Mouse (Mus musculus): Measurements from ENCODE around the gene Zfp866. TPM values are rescaled to one million over a fixed set of nuclear protein-coding genes. Genes with fewer than 3 reads are reported as not detected.
A peak's percentile ranks its signal among the peaks of the same experiment; 100 is the strongest.

Gene Zfp866
- polyA plus RNA-seq, 1 experiment, result 31.2 TPM

GRCm38 (mm10) chr8:69809820-69810219, 18.8 kb upstream of the Zfp866 start:
- H3K4me1 ChIP-seq (ENCODE audit: control insufficient read depth, insufficient read depth, low read length), result no peaks in the 10 kb centered on the region
- TF ChIP-seq POLR2A (IDR thresholded peaks at IDR 0.05; ENCODE audit: low read depth, low read length) (no peak), CTCF (IDR thresholded peaks at IDR 0.05; ENCODE audit: borderline replicate concordance, insufficient read depth, low read length) (no peak)
- no peak overlapping the region for H3K27ac ChIP-seq (ENCODE audit: insufficient read depth, low read length)
- no peak overlapping the region for H3K4me3 ChIP-seq (ENCODE audit: insufficient read depth, low read length)

GRCm38 (mm10) chr8:69808864-69809403, 18.0 kb upstream of the Zfp866 start:
- Histone ChIP-seq H3K4me3 (ENCODE audit: insufficient read depth, low read length) (peak overlapping the region; percentile 67), H3K4me1 (ENCODE audit: control insufficient read depth, insufficient read depth, low read length) (no peaks in the 10 kb centered on the region), H3K27ac (ENCODE audit: insufficient read depth, low read length) (no peak overlapping the region)
- no peak for TF ChIP-seq POLR2A (IDR thresholded peaks at IDR 0.05; ENCODE audit: low read depth, low read length)
- TF ChIP-seq CTCF (IDR thresholded peaks at IDR 0.05; ENCODE audit: borderline replicate concordance, insufficient read depth, low read length), result no peak

- Histone ChIP-seq H3K4me3 (ENCODE audit: insufficient read depth, low read length) (peak within 1 kb of the TSS; percentile 67), H3K4me1 (ENCODE audit: control insufficient read depth, insufficient read depth, low read length) (no peaks in the 10 kb centered on the region), H3K27ac (ENCODE audit: insufficient read depth, low read length) (0 out of 2 replicates have a peak within 1 kb of the TSS, but pooled peaks have one; percentile 17)
- TF ChIP-seq CTCF (IDR thresholded peaks at IDR 0.05; ENCODE audit: borderline replicate concordance, insufficient read depth, low read length) (no peak), POLR2A (IDR thresholded peaks at IDR 0.05; ENCODE audit: low read depth, low read length) (peak; percentile 64)
Observed at GRCm38 (mm10) chr8:69808094-69808863, 17.3 kb upstream of the Zfp866 start, which contains the start of gene Gmip. Gmip (plus strand) TSS chr8:69808679.

DNA sequence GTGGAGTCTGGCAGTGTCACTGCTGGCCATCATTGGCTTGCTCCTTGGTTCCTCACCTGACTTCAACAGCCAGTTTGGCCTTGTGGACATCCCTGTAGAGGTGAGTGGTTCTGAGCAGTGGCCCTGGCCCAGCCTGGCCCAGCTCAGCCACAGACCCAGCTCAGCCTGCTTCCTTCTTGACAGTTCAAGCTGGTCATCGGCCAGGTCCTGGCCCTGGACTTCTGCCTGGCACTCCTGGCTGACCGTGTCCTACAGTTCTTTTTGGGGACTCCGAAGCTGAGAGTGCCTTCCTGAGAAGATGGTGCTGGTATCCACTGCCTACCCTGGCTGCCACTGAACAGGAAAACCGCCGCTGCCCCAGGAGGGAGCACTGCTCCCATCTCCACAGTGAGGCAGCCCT, 16.3 kb upstream of the Zfp866 start:
- Histone ChIP-seq H3K4me1 (ENCODE audit: control insufficient read depth, insufficient read depth, low read length) (no peaks in the 10 kb centered on the region), H3K4me3 (ENCODE audit: insufficient read depth, low read length) (no peak overlapping the region), H3K27ac (ENCODE audit: insufficient read depth, low read length) (no peak overlapping the region)
- TF ChIP-seq CTCF (IDR thresholded peaks at IDR 0.05; ENCODE audit: borderline replicate concordance, insufficient read depth, low read length) (no peak), POLR2A (IDR thresholded peaks at IDR 0.05; ENCODE audit: low read depth, low read length) (no peak)

DNA sequence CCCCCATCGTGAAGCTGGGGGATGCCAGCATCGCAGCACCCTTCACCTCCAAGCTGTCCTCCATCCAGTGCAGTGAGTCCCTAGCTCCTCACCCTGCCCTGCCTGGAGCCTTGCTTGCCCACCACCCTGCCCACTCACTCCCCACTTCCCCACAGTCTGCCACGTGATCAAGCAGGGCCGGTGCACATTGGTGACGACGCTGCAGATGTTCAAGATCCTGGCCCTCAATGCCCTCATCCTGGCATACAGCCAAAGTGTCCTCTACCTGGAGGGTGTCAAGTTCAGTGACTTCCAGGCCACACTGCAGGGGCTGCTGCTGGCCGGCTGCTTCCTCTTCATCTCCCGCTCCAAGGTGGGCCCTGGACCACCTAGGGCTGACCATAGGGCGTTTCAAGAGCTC, 14.5 kb upstream of the Zfp866 start:
- no peaks in the 10 kb centered on the region for H3K4me1 ChIP-seq (ENCODE audit: control insufficient read depth, insufficient read depth, low read length)
- H3K27ac ChIP-seq (ENCODE audit: insufficient read depth, low read length), result no peak overlapping the region
- H3K4me3 ChIP-seq (ENCODE audit: insufficient read depth, low read length), result no peak overlapping the region
- TF ChIP-seq POLR2A (IDR thresholded peaks at IDR 0.05; ENCODE audit: low read depth, low read length) (no peak), CTCF (IDR thresholded peaks at IDR 0.05; ENCODE audit: borderline replicate concordance, insufficient read depth, low read length) (no peak)

GRCm38 (mm10) chr8:69805086-69805485, 14.1 kb upstream of the Zfp866 start:
- Histone ChIP-seq H3K4me1 (ENCODE audit: control insufficient read depth, insufficient read depth, low read length) (no peaks in the 10 kb centered on the region), H3K4me3 (ENCODE audit: insufficient read depth, low read length) (no peak overlapping the region), H3K27ac (ENCODE audit: insufficient read depth, low read length) (no peak overlapping the region)
- TF ChIP-seq CTCF (IDR thresholded peaks at IDR 0.05; ENCODE audit: borderline replicate concordance, insufficient read depth, low read length) (no peak), POLR2A (IDR thresholded peaks at IDR 0.05; ENCODE audit: low read depth, low read length) (no peak)

DNA sequence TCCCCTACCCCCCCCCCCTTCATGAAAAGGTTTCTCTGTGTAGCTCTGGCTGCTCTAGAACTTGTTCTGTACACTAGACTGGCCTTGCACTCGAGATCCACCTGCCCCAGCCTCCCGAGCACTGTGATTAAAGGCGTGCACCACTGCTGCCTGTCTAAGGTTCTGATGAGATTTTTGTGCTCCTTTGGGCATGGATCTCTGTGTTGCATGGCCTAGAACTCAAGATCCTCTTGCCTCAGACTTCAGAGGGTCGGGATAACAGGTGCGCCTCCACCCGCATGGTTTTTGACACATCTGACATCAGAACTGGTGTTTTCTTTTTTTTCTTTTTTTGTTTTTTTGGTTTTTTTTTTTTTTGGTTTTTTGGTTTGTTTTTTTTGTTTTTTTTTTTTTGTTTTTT, 13.6 kb upstream of the Zfp866 start:
- no peak overlapping the region for H3K27ac ChIP-seq (ENCODE audit: insufficient read depth, low read length)
- H3K4me1 ChIP-seq (ENCODE audit: control insufficient read depth, insufficient read depth, low read length), result no peaks in the 10 kb centered on the region
- H3K4me3 ChIP-seq (ENCODE audit: insufficient read depth, low read length), result no peak overlapping the region
- TF ChIP-seq CTCF (IDR thresholded peaks at IDR 0.05; ENCODE audit: borderline replicate concordance, insufficient read depth, low read length) (no peak), POLR2A (IDR thresholded peaks at IDR 0.05; ENCODE audit: low read depth, low read length) (no peak)

DNA sequence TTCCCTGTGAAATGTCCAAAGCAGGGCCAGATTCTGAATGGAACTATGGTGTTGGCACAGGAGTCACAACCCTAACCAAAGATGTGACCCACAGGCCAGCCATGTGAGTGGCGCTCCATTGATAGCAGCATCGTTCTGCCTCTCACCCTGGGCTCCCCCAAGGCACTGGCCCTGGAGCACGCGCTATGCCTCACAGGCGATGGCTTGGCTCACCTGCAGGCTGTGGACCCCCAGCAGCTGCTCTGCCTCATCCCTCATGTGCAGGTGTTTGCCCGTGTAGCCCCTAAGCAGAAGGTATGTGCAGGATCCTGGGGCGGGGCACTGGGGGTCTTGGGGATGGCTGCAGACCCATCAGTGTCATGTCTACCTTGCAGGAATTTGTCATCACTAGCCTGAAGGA, 12.4 kb upstream of the Zfp866 start:
- no peak for TF ChIP-seq CTCF (IDR thresholded peaks at IDR 0.05; ENCODE audit: borderline replicate concordance, insufficient read depth, low read length)
- TF ChIP-seq POLR2A (IDR thresholded peaks at IDR 0.05; ENCODE audit: low read depth, low read length), result no peak
- Histone ChIP-seq H3K4me1 (ENCODE audit: control insufficient read depth, insufficient read depth, low read length) (no peaks in the 10 kb centered on the region), H3K27ac (ENCODE audit: insufficient read depth, low read length) (no peak overlapping the region), H3K4me3 (ENCODE audit: insufficient read depth, low read length) (no peak overlapping the region)

DNA sequence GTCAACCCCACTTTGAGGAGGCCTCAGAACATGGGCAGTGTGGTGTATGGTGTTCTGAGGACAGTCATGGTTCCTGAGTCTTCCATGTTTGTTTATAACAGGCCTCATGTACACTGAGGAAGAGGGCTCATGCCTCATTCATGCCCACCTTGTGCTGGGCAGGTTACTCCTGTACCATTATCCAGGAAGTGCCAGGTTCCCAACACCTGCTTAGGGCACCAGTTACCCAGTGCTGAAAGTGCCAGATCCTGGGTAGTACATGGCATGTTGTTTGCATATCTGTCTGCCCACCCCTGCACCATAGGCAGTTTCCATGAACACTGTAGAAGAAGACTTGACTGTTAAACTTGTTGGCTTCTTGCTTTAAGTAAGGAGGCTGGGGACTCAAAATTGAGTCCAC, 11.2 kb upstream of the Zfp866 start:
- TF ChIP-seq POLR2A (IDR thresholded peaks at IDR 0.05; ENCODE audit: low read depth, low read length), result no peak
- no peak for TF ChIP-seq CTCF (IDR thresholded peaks at IDR 0.05; ENCODE audit: borderline replicate concordance, insufficient read depth, low read length)
- H3K4me3 ChIP-seq (ENCODE audit: insufficient read depth, low read length), result no peak overlapping the region

DNA sequence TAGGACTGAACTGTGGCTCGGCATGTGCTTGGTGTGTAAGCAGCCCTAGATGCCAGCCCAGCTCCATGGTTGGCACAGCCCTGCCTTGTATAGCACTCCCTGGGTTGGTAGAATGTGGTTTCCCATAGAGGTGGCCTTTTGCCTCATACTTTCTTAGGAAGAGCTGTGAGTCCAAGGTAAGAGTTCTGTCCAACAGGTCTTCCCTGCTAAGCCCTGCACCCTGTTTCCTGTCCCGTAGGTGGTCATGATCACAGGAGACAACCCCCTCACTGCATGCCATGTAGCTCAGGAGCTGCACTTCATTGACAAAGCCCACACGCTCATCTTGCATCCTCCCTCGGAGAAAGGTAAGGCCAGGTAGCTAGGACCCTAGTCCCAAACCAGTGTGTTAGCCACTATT, 10.8 kb upstream of the Zfp866 start:
- no peaks in the 10 kb centered on the region for H3K4me1 ChIP-seq (ENCODE audit: control insufficient read depth, insufficient read depth, low read length)
- no peak overlapping the region for H3K27ac ChIP-seq (ENCODE audit: insufficient read depth, low read length)
- H3K4me3 ChIP-seq (ENCODE audit: insufficient read depth, low read length), result no peak overlapping the region
- TF ChIP-seq POLR2A (IDR thresholded peaks at IDR 0.05; ENCODE audit: low read depth, low read length) (no peak), CTCF (IDR thresholded peaks at IDR 0.05; ENCODE audit: borderline replicate concordance, insufficient read depth, low read length) (no peak)

More for the DNA sequence above, 11.2 kb upstream of the Zfp866 start:
- Histone ChIP-seq H3K27ac (ENCODE audit: insufficient read depth, low read length) (no peak overlapping the region), H3K4me1 (ENCODE audit: control insufficient read depth, insufficient read depth, low read length) (no peaks in the 10 kb centered on the region)

Measured in embryonic fibroblast, embryonic 13.5 days (primary cell).